Mouse (Mus musculus): ENCODE results near the gene Bst2. TPM values are rescaled to one million over a fixed set of nuclear protein-coding genes. Genes with fewer than 3 reads are reported as not detected.

Bst2 gene
- polyA plus RNA-seq, 1 experiment = 207 TPM

- TF ChIP-seq EP300 (IDR thresholded peaks at IDR 0.05; ENCODE audit: insufficient read depth, low read depth, low read length) (no peak), CTCF (IDR thresholded peaks at IDR 0.05; ENCODE audit: low read depth, low read length) (no peak), POLR2A (IDR thresholded peaks at IDR 0.05; ENCODE audit: insufficient read depth, low read length) (no peak)
- Histone ChIP-seq H3K9ac (ENCODE audit: low read depth, poor library complexity, severe bottlenecking) (no peak overlapping the region), H3K36me3 (ENCODE audit: control insufficient read depth, insufficient read depth, low read length, poor library complexity, severe bottlenecking) (no peaks in the 10 kb centered on the region), H3K9me3 (replicated peaks; ENCODE audit: control insufficient read depth, insufficient read depth, low read length, poor library complexity, severe bottlenecking) (no peaks in the 10 kb centered on the region), H3K27me3 (ENCODE audit: control insufficient read depth, insufficient read depth, low read length, poor library complexity, severe bottlenecking) (no peaks in the 10 kb centered on the region), H3K27ac (ENCODE audit: insufficient read depth, low read length) (no peak overlapping the region), H3K4me1 (ENCODE audit: control insufficient read depth, insufficient read depth, low read length) (no peaks in the 10 kb centered on the region), H3K4me3 (ENCODE audit: low read depth, low read length) (no peak overlapping the region)
Measured at GRCm38 (mm10) chr8:71575020-71575419, 37.8 kb upstream of the Bst2 start.

- Histone ChIP-seq H3K9me3 (replicated peaks; ENCODE audit: control insufficient read depth, insufficient read depth, low read length, poor library complexity, severe bottlenecking) (no peaks in the 10 kb centered on the region), H3K36me3 (ENCODE audit: control insufficient read depth, insufficient read depth, low read length, poor library complexity, severe bottlenecking) (no peaks in the 10 kb centered on the region), H3K4me1 (ENCODE audit: control insufficient read depth, insufficient read depth, low read length) (no peaks in the 10 kb centered on the region), H3K4me3 (ENCODE audit: low read depth, low read length) (no peak overlapping the region), H3K27ac (ENCODE audit: insufficient read depth, low read length) (no peak overlapping the region), H3K27me3 (ENCODE audit: control insufficient read depth, insufficient read depth, low read length, poor library complexity, severe bottlenecking) (no peaks in the 10 kb centered on the region), H3K9ac (ENCODE audit: low read depth, poor library complexity, severe bottlenecking) (no peak overlapping the region)
- TF ChIP-seq POLR2A (IDR thresholded peaks at IDR 0.05; ENCODE audit: insufficient read depth, low read length) (no peak), EP300 (IDR thresholded peaks at IDR 0.05; ENCODE audit: insufficient read depth, low read depth, low read length) (no peak), CTCF (IDR thresholded peaks at IDR 0.05; ENCODE audit: low read depth, low read length) (no peak)
Measured at GRCm38 (mm10) chr8:71574426-71574825, 37.2 kb upstream of the Bst2 start.

GRCm38 (mm10) chr8:71572847-71573633 lies 35.8 kb upstream of the Bst2 start:
- no peak for TF ChIP-seq EP300 (IDR thresholded peaks at IDR 0.05; ENCODE audit: insufficient read depth, low read depth, low read length)
- no peak for TF ChIP-seq POLR2A (IDR thresholded peaks at IDR 0.05; ENCODE audit: insufficient read depth, low read length)
- no peak for TF ChIP-seq CTCF (IDR thresholded peaks at IDR 0.05; ENCODE audit: low read depth, low read length)
- Histone ChIP-seq H3K27ac (ENCODE audit: insufficient read depth, low read length) (no peak overlapping the region), H3K9me3 (replicated peaks; ENCODE audit: control insufficient read depth, insufficient read depth, low read length, poor library complexity, severe bottlenecking) (no peaks in the 10 kb centered on the region), H3K36me3 (ENCODE audit: control insufficient read depth, insufficient read depth, low read length, poor library complexity, severe bottlenecking) (no peaks in the 10 kb centered on the region), H3K27me3 (ENCODE audit: control insufficient read depth, insufficient read depth, low read length, poor library complexity, severe bottlenecking) (no peaks in the 10 kb centered on the region), H3K9ac (ENCODE audit: low read depth, poor library complexity, severe bottlenecking) (no peak overlapping the region), H3K4me3 (ENCODE audit: low read depth, low read length) (no peak overlapping the region), H3K4me1 (ENCODE audit: control insufficient read depth, insufficient read depth, low read length) (no peaks in the 10 kb centered on the region)

GRCm38 (mm10) chr8:71572077-71572476 lies 34.8 kb upstream of the Bst2 start:
- no peak overlapping the region for H3K9ac ChIP-seq (ENCODE audit: low read depth, poor library complexity, severe bottlenecking)
- TF ChIP-seq CTCF (IDR thresholded peaks at IDR 0.05; ENCODE audit: low read depth, low read length) (no peak), EP300 (IDR thresholded peaks at IDR 0.05; ENCODE audit: insufficient read depth, low read depth, low read length) (no peak), POLR2A (IDR thresholded peaks at IDR 0.05; ENCODE audit: insufficient read depth, low read length) (no peak)
- no peak overlapping the region for H3K27ac ChIP-seq (ENCODE audit: insufficient read depth, low read length)
- no peaks in the 10 kb centered on the region for H3K36me3 ChIP-seq (ENCODE audit: control insufficient read depth, insufficient read depth, low read length, poor library complexity, severe bottlenecking)
- peaks cover 3% of the 10 kb centered on the region for H3K4me1 ChIP-seq (ENCODE audit: control insufficient read depth, insufficient read depth, low read length)
- H3K27me3 ChIP-seq (ENCODE audit: control insufficient read depth, insufficient read depth, low read length, poor library complexity, severe bottlenecking) = no peaks in the 10 kb centered on the region
- no peak overlapping the region for H3K4me3 ChIP-seq (ENCODE audit: low read depth, low read length)
- no peaks in the 10 kb centered on the region for H3K9me3 ChIP-seq (replicated peaks; ENCODE audit: control insufficient read depth, insufficient read depth, low read length, poor library complexity, severe bottlenecking)

- TF ChIP-seq CTCF (IDR thresholded peaks at IDR 0.05; ENCODE audit: low read depth, low read length) (no peak), POLR2A (IDR thresholded peaks at IDR 0.05; ENCODE audit: insufficient read depth, low read length) (peak; percentile 31), EP300 (IDR thresholded peaks at IDR 0.05; ENCODE audit: insufficient read depth, low read depth, low read length) (no peak)
- Histone ChIP-seq H3K4me3 (ENCODE audit: low read depth, low read length) (peak overlapping the region; percentile 85), H3K9me3 (replicated peaks; ENCODE audit: control insufficient read depth, insufficient read depth, low read length, poor library complexity, severe bottlenecking) (no peaks in the 10 kb centered on the region), H3K27me3 (ENCODE audit: control insufficient read depth, insufficient read depth, low read length, poor library complexity, severe bottlenecking) (no peaks in the 10 kb centered on the region), H3K9ac (ENCODE audit: low read depth, poor library complexity, severe bottlenecking) (peak overlapping the region; percentile 85), H3K36me3 (ENCODE audit: control insufficient read depth, insufficient read depth, low read length, poor library complexity, severe bottlenecking) (no peaks in the 10 kb centered on the region), H3K27ac (ENCODE audit: insufficient read depth, low read length) (peak overlapping the region; percentile 41), H3K4me1 (ENCODE audit: control insufficient read depth, insufficient read depth, low read length) (peaks cover 3% of the 10 kb centered on the region)
Measured at GRCm38 (mm10) chr8:71570291-71570954, 33.2 kb upstream of the Bst2 start.
